Mouse (Mus musculus) hematopoietic stem cell, adult 5-6 weeks (primary cell): Measurements from ENCODE around the gene Adipoq. TPM values are rescaled to one million over a fixed set of nuclear protein-coding genes. Genes with fewer than 3 reads are reported as not detected.

ENCODE experiments used
- ATAC-seq, 2 experiments: fragments of 125-278 bp in 1 of 2; replicated peaks in 1 of 2; 2 replicates each; pipeline ENCODE4 v1.8.0; 2016 to 2017; ENCODE audit warnings: inconsistent platforms in 2 of 2, mild to moderate bottlenecking in 2 of 2, moderate number of reproducible peaks in 2 of 2, low read depth in 1 of 2, moderate TSS enrichment in 1 of 2; ENCODE audit not compliant: low FRiP score in 2 of 2, poor library complexity in 2 of 2, severe bottlenecking in 2 of 2, insufficient read depth in 1 of 2, low TSS enrichment in 1 of 2
- total RNA-seq: library from RNA; stranded (forward); fragments of 172-1452, 232-1000 nt; gene quantifications from 2 replicates; pipeline ENCODE4 v1.2.3, GENCODE M21; 2017

Adipoq gene
- total RNA-seq, 1 experiment from 2014 or later: not detected

DNA sequence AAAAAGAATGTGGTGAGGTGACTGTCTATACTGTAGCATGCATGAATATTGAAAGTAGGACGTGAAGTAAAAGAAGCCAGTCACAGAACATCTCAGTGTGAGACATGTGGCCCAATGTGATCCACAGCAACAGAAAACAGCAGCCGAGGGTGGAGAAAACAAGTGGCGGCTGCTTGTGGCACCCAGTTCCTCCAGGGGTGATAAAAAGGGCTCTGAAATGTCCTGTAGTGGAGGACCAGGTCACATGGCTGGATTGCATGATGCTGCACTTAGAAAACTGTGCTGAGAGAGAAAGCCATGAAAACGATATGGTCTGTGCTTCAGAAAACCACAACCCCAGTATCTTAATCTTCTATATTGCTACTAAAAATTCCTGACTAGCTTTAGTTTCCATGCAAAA, 34.7 kb downstream of the Adipoq start:
- ATAC-seq: no peak

DNA sequence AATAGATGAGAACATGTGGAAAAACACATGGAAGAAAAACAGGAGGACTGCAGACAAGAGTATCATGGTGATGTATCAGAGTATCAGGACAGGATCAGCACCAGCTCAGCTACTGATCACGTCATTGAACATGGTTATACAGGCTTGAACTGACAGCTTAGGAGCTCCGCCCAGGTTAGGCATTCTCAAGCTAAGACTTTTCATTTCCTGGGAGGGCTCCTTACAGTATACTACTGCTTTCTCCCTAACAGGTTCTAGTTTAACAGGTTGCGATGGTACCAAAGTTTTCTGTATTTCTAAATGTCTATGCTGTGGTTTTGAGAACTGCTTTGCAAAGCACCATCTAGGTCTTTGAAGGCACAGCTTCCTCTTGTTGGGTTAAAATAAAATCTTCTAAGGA, 35.2 kb downstream of the Adipoq start:
- ATAC-seq: peak; percentile 56 to 68; a peak in 3 of 4 replicates

- peak in 1 of 2 experiments; percentile 46; a peak in 2 of 4 replicates for ATAC-seq
Observed at GRCm38 (mm10) chr16:23181942-23182597, 35.7 kb downstream of the Adipoq start.

DNA sequence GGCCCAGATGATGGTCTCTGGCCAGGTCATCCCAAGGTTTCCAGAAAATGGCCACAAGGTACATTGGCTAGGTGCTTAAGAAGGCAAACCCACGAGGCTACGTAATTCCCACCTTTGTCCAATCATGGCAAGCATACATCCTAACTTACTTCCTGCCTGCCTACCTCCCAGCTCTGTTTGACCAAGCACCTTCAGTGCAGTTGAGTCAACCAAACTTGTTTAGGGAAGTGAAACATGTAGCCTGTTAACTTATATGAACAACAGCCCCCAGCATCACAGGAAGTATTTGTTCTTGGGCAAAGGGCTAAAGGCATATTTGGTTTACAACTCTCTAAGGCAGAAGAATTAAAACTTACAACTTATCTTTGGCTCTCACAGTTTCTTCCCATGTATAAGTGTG, 39.5 kb downstream of the Adipoq start:
- no peak for ATAC-seq

DNA sequence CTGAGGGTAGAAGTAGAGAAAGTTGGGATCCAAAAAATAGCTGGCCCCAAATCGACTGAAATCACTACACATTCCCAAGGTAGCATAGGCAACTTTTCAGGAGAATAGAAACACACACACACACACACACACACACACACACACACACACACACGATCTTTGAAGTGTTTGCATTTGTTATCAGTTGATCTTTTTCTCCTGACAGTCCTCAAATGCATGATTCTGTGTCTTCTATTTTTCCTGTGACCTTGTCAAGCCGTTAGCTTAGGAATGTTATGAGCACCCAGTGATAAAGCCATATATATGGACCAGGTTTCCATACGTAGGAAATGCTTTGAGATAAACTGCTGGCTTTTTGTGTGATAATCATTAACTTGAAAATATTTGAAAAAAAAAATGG, 40.1 kb downstream of the Adipoq start:
- ATAC-seq: no peak

DNA sequence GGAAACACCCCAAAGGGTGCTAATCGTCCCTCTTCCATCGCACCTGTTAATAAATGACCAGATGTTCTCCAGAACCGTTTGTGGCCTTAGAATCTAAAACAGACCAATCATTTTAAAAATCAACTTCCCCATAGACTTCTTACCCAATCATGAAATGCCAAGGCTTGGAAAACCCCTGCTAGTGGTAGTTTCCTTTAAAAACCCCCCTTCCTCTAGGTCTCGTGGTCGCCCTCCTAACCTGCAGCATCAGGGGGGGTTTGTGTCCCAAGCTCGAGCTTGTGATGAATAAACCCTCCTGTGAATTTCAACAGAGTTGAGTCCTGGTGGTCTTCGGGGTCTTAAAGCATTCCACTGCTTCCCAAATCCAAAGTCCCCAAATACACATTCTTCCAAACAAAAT, 41.6 kb downstream of the Adipoq start:
- ATAC-seq: no peak

- ATAC-seq: no peak
Observed at GRCm38 (mm10) chr16:23189612-23190011, 43.3 kb downstream of the Adipoq start.

- ATAC-seq: no peak
Observed at GRCm38 (mm10) chr16:23191560-23192242, 45.4 kb downstream of the Adipoq start.

GRCm38 (mm10) chr16:23195618-23196017, 49.3 kb downstream of the Adipoq start:
- peak in 1 of 2 experiments; percentile 45; a peak in 1 of 4 replicates for ATAC-seq

- ATAC-seq: no peak
Observed at GRCm38 (mm10) chr16:23196296-23196695, 50.0 kb downstream of the Adipoq start.

DNA sequence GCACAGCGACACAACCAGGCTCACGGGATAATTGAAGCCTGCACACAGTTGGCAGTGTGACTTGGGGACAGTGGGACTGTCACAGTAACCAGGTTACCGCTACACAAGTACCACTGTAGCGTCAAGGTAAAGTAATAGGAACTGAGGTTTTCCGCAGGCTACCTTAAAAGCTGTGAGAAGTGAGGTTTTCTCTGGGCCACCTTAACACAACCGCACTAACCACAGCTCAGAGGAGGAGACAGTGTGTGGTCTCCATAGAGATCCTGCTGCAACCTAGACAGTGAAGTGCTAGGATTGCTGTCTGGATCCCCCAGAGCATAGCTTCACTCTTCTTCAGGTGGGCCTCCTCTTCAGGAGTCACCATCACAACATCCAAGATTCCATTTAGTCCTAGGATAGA, 50.5 kb downstream of the Adipoq start:
- no peak for ATAC-seq

GRCm38 (mm10) chr16:23201498-23201897, 55.2 kb downstream of the Adipoq start:
- no peak for ATAC-seq

Other genes with a start within 250 kb of the Adipoq start
- 1.1 TPM in 1 of 2 replicates, not detected in the other for gene Fetub, start 228.2 kb upstream of the Adipoq start, total RNA-seq
- not detected in 2 replicates for gene Hrg, start 195.5 kb upstream of the Adipoq start, total RNA-seq
- gene Kng2, start 117.1 kb upstream of the Adipoq start, total RNA-seq: not detected in 2 replicates
- gene Kng1, start 88.7 kb upstream of the Adipoq start, total RNA-seq: not detected in 2 replicates
- 1,260 and 1,493 TPM in 2 replicates for gene Eif4a2, start 39.1 kb upstream of the Adipoq start, total RNA-seq
- gene Rfc4, start 18.8 kb upstream of the Adipoq start, total RNA-seq: 59.0 and 75.0 TPM in 2 replicates
- 1.2 and 2.1 TPM in 2 replicates for gene St6gal1, start 78.2 kb downstream of the Adipoq start, total RNA-seq